Mouse (Mus musculus) macrophage (primary cell): Measurements from ENCODE around the gene Prlr. TPM values are rescaled to one million over a fixed set of nuclear protein-coding genes. Genes with fewer than 3 reads are reported as not detected.

Source experiments
- H3K27ac ChIP-seq: fragments of 350-480 bp; formaldehyde crosslinking; 2 replicates; pipeline ENCODE4 v1.9.0; 2021
- H3K36me3 ChIP-seq: fragments of 350-480 bp; formaldehyde crosslinking; 2 replicates; pipeline ENCODE4 v1.9.0; 2021; ENCODE audit errors: inconsistent target
- H3K4me3 ChIP-seq: fragments of 350-480 bp; formaldehyde crosslinking; 2 replicates; pipeline ENCODE4 v1.9.0; 2021; ENCODE audit errors: inconsistent target
- H3K79me2 ChIP-seq: fragments of 350-480 bp; formaldehyde crosslinking; 2 replicates; pipeline ENCODE4 v1.9.0; 2021; ENCODE audit errors: inconsistent target
- WGBS: methylation state at CpG from one replicate; pipeline ENCODE4 v1.1.7; 2026; ENCODE audit warnings: inconsistent platforms; ENCODE audit not compliant: missing documents; 5-methylcytosine and 5-hydroxymethylcytosine counted together
- polyA plus RNA-seq: library from polyadenylated mRNA; stranded (reverse); fragments of 250-400 nt; gene quantifications from 3 replicates; pipeline ENCODE4 v1.2.4, GENCODE M21; 2018; ENCODE audit warnings: inconsistent platforms

Gene Prlr
- polyA plus RNA-seq, 1 experiment from 2014 or later, result not detected

DNA sequence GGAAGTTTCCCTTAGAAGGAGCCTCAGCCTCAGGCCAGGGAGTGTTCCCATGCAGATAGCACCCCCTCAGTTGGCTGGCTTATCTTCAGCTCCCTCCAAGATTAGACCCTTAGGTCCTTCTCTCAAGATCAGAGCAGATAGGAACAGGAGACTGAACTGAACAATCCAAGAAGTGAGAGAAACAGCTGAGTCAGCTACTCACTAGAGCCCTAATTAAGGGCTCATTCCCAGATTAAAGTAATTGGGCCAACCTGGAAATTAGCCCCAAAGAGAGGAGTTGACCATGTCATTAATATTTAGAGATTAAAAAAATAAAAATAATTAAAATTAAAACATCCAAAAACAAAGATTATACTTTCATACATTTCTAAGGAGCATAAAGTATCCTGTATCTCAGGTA is 35.0 kb downstream of the Prlr start:
- H3K36me3 ChIP-seq, result no peaks in the 10 kb centered on the region
- H3K4me3 ChIP-seq, result no peak overlapping the region
- no peaks in the 10 kb centered on the region for H3K79me2 ChIP-seq
- no peak overlapping the region for H3K27ac ChIP-seq

DNA sequence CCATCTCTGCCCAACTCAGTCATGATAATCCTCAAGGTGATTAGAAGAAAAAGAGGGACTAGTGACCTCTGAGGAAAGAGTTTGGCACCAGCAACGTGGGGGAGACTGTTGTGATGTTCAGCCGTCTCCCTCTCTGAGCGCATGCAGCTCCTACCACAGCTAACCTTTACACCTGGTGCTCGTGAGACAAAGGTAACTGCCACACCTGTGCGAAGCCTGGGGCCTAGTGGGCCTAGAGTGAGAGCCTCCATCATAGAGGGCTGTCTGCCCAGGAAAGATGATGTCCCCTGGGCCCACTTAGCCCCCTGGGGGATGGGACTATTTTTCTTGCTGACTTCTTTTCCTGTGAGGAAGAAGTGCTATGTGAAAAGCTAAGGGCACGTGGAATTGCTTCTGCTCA is 36.2 kb downstream of the Prlr start:
- 95% methylated on average over 6 of the region's 6 CpGs for WGBS
- Histone ChIP-seq H3K4me3 (no peak overlapping the region), H3K36me3 (no peaks in the 10 kb centered on the region), H3K79me2 (no peaks in the 10 kb centered on the region), H3K27ac (no peak overlapping the region)

DNA sequence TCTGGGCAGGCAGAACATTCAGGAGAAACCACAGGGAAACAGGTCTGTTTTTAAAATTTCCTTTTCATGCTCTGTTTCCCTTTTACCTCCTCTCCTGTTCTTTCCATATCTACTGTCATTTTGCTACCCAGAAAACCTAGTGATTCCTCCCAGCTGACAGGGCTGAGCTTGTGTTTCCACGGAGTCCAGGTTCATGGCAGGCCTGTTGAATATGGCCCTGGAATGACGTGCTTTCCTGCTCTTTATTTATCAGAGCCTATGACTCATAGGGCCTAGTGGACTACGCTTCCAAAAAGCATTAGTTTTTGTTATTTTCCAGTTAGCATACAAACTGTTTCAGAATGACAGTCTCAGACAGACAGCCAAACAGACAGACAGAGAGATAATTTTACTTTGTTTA is 36.7 kb downstream of the Prlr start:
- Histone ChIP-seq H3K27ac (no peak overlapping the region), H3K36me3 (no peaks in the 10 kb centered on the region), H3K4me3 (no peak overlapping the region), H3K79me2 (no peaks in the 10 kb centered on the region)
- WGBS, result 96% methylated on average over 3 of the region's 3 CpGs

DNA sequence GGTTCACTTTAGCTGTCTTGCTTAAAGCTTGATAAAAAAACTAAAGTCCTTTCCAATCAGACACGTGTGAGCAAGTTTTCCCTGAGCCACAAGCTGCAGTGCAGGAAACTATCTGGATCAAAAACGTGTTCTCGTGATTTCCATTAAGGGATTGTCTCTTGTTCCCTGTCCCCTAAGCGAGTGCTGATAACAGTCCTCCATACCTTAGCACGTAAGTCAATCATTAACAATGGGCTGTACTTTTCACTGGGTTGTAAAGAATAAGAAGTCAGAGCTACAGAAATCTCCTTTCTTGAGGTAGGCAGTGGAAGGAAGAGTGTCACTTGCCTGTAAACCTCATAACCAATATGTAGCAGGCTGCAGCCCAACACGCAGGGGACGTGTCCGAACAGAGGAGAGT is 38.7 kb downstream of the Prlr start:
- no peak overlapping the region for H3K27ac ChIP-seq
- no peak overlapping the region for H3K4me3 ChIP-seq
- no peaks in the 10 kb centered on the region for H3K36me3 ChIP-seq
- whole genome bisulfite sequencing, result 86% methylated on average over 8 of the region's 8 CpGs
- H3K79me2 ChIP-seq, result no peaks in the 10 kb centered on the region

DNA sequence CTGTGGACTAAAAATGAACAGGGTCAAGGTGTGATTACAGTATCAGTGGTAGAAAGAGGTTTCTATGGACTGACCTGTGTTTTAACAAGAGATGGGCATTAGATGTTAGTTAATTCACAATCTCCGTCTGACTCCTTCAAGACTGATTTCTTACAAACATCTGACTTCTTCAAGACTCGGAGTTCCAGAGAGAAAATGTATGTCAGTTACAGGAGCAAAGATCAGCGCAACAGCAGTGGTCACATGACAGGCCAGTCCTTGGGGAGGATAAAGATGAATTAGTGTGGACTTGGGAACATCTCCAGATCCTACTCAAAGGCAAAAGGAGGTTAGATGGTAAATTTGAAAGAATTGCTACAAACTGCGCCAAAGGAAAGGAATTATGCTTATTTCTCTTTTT is 39.2 kb downstream of the Prlr start:
- Histone ChIP-seq H3K27ac (no peak overlapping the region), H3K36me3 (no peaks in the 10 kb centered on the region), H3K4me3 (no peak overlapping the region), H3K79me2 (no peaks in the 10 kb centered on the region)
- 93% methylated on average over 4 of the region's 4 CpGs for WGBS

DNA sequence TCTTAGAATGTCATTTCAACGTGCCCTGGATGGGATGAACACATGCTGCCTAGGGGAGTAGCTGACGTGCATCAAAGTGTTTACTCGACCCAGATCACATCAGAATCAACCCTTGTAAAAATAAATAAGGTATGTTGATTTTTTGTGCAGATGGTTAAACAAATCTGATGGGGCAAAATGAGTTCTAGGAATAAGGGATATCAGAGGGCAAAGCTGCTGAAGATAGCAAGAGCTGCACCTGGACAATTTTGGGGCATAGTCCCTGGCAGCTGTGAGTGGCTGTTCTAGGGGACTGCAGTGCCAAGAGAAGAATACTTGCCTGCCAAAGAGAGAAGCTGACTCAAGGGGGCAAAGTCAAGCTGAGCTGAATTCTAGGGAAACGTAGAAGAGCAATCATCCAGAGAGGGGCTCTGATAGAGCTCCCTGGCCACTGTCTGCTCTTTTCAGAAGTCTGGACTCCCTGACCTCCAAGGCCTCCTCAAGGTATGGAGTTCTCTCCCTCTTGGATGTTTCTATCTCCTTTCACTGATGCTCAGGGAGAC is 46.6 kb downstream of the Prlr start:
- H3K36me3 ChIP-seq, result no peaks in the 10 kb centered on the region
- 90% methylated on average over 4 of the region's 4 CpGs for WGBS

DNA sequence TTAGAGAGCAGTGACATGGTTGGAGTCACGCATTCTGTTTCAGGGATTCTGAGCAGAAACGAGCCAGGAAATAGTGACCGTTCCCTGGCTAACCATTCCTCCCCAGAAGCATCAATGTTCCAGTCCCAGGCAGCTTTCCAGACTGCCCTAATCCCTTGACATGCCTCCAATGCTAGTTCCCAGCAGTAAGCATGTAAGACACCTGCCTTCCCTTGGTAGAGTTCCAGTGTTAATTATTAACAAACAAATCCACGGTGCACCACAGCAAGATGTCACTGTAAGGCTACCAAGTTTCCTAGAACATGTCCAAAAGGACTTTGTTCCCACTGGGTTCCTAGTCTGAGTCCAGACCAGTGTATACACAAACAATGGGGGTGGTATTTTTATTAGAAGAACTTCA is 48.7 kb downstream of the Prlr start:
- Histone ChIP-seq H3K4me3 (no peak overlapping the region), H3K79me2 (no peaks in the 10 kb centered on the region), H3K27ac (no peak overlapping the region), H3K36me3 (no peaks in the 10 kb centered on the region)
- WGBS, result 96% methylated on average over 3 of the region's 4 CpGs

More for the DNA sequence above, 46.6 kb downstream of the Prlr start:
- H3K79me2 ChIP-seq, result no peaks in the 10 kb centered on the region
- H3K4me3 ChIP-seq, result no peak overlapping the region
- H3K27ac ChIP-seq, result no peak overlapping the region

DNA sequence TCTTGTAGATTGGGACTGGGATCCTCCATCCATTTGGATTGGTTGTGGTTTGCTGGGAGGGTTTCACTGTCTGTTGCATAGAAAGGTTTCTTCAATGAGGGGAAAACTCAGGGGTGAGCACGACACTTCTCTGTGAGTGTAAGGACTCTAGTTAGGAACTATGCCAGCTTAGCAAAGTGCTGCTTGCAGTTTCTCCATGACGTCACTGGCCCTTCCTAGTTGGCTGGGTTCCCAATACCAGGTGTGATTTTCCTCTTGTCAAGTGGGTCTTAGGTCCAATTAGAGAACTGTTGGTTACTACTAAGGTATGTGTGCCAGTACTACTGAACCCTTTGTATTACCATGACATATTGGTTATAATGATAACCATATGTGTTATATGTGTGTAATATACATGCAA is 51.6 kb downstream of the Prlr start:
- H3K36me3 ChIP-seq, result no peaks in the 10 kb centered on the region
- no peaks in the 10 kb centered on the region for H3K79me2 ChIP-seq
- no peak overlapping the region for H3K27ac ChIP-seq
- no peak overlapping the region for H3K4me3 ChIP-seq
- 89% methylated on average over 2 of the region's 2 CpGs for WGBS

DNA sequence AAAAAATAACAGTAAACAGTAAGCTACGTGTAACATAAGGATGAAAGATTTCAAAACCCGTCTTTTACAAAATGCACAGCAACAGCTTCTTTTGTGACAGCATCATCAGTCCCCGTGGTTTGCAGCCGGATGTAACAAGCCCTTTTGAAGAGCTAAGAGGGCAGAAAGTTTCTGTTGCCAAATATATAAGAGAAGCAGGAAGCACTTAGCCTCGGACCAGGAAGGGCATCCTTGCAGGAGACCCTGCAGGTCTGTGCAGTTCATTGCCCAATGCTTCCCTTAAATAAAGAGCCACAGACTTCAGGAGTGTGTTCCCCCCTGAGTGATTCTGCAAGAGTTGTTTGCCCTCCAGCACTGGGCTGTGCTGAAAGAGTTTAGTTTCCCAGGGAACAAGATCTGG is 58.9 kb downstream of the Prlr start:
- WGBS, result 7% methylated on average over 5 of the region's 5 CpGs

DNA sequence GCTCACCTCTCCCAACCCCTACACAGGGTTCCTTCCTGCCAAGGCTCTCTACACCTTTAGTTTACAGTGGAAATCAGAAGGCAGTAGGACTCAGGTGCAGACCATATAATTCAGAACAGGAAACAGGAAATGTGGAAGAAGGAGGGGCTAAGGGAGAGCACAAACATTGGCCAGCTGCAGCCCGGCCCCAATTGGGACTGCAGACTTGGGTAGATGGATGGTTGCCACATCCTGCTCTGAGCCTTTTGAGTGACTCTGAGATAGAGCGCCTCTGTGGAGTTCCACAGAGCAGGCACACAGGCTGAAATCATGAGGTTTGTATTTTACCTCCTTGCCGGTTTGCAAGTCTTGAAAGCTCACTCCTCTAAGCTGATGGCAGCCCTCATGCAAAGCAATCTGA is 59.8 kb downstream of the Prlr start:
- Histone ChIP-seq H3K36me3 (no peaks in the 10 kb centered on the region), H3K27ac (no peak overlapping the region), H3K4me3 (no peak overlapping the region), H3K79me2 (no peaks in the 10 kb centered on the region)
- 55% methylated on average over 3 of the region's 3 CpGs for WGBS

More for the DNA sequence above, 58.9 kb downstream of the Prlr start:
- Histone ChIP-seq H3K27ac (no peak overlapping the region), H3K36me3 (no peaks in the 10 kb centered on the region), H3K79me2 (no peaks in the 10 kb centered on the region), H3K4me3 (no peak overlapping the region)

DNA sequence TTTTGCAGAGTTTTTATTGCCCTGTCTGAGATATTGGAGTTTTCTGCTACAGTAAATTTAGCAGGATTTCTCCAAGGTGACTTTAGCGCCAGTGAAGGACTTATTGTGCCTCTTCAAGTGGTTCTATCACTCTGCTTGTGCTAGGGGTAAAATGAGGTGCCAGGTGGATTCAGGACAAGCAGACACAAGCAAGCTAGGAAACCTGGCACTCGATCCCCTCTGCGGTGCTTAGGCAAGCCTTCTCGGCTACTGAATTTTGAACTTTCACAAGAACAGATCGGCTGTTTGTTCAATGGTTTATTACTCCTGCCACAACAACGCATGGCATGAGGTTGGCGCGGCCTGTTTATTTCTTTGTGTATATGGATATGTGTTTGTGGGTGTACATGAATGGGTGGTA is 61.4 kb downstream of the Prlr start:
- H3K36me3 ChIP-seq, result no peaks in the 10 kb centered on the region
- 95% methylated on average over 8 of the region's 8 CpGs for WGBS
- no peaks in the 10 kb centered on the region for H3K79me2 ChIP-seq
- H3K27ac ChIP-seq, result no peak overlapping the region
- no peak overlapping the region for H3K4me3 ChIP-seq

DNA sequence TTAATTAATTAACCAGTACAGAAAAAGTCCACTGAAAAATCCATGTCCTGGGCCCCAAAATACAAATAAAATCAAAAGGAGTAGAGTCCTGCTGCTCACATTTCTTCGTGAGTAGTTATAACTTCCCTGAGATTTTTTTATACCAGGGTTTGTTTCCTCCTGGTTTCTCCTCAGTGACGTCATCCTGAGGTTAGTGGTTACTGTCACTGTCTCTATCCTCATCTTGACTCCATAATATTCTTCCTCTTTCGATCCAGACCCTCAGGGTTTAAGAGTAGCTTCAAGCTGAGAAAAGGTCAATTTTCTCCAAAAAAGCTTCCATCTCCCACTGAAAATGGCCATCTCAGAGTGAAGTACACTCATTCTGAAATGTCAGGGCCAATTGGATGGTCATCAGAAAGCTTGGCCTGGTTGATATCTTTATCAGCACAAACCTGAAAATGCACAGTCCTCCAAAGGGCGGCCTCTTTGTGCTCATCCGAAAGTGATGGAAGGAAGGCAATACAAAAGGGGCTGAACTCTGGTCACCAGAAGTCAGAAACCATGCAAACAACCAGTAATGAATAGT is 63.3 kb downstream of the Prlr start:
- no peak overlapping the region for H3K27ac ChIP-seq
- 52% methylated on average over 5 of the region's 5 CpGs for WGBS
- no peaks in the 10 kb centered on the region for H3K36me3 ChIP-seq
- no peaks in the 10 kb centered on the region for H3K79me2 ChIP-seq
- no peak overlapping the region for H3K4me3 ChIP-seq

DNA sequence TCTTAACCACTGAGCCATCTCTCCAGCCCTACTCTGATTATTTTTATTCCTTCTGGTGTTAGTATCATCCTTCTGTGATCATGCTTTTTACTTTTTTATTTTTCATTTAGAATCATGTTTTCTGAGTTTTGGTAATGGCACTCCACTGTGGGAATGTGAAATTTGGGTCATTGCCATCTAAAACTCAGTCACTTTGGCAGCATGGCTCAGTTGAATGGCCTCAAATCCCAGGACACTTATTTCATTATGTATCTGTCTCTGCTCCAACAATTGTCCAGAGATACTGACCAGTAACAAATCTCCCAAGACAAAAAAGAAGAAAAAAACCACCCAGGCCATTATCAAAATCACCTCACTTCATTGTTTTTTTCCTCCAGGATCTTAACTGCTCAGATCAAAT is 65.2 kb downstream of the Prlr start:
- no peaks in the 10 kb centered on the region for H3K36me3 ChIP-seq
- H3K79me2 ChIP-seq, result no peaks in the 10 kb centered on the region
- no peak overlapping the region for H3K4me3 ChIP-seq
- H3K27ac ChIP-seq, result no peak overlapping the region

DNA sequence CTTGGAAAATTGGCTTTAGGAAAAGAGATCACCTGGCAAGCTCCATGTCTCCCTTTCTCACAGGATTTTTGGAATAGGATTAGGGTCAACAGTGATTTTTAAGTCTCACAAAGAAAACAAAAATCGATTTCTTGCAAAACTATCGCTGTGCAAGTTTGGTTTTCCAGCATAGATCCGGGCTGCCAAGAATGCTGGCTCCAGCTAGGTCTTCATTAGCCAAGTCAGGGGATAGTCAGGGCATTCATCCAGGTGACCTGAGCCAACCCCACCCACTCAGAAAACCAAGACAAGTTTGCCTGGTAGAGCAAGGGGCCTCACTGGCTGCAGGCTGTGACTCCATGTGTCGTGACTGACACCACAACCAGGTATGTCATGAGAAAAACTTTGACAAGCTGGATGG is 72.2 kb downstream of the Prlr start:
- H3K4me3 ChIP-seq, result no peak overlapping the region
- H3K27ac ChIP-seq, result no peak overlapping the region
- WGBS, result 93% methylated on average over 3 of the region's 4 CpGs
- no peaks in the 10 kb centered on the region for H3K36me3 ChIP-seq
- H3K79me2 ChIP-seq, result no peaks in the 10 kb centered on the region

DNA sequence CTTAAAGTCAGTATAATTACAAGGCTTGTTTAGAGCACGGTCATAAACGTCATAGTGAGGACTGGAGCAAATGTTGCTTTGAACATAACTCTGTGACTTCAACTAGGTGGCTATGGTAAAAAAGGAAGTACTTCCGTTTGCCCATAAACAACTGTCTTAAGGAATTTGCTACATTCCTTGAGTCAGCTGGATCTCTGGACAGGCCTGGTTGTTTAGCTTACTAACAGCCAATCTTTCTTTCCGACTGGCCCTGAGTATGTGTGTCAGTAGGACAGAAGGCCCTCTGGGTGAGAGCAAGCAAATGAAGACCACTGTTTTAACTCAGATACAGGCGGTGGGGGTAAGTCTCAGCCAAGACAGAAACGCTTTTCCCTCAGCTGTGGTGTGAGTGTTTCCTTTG is 73.7 kb downstream of the Prlr start:
- WGBS, result 76% methylated on average over 6 of the region's 6 CpGs
- no peak overlapping the region for H3K27ac ChIP-seq
- no peaks in the 10 kb centered on the region for H3K79me2 ChIP-seq
- no peak overlapping the region for H3K4me3 ChIP-seq
- no peaks in the 10 kb centered on the region for H3K36me3 ChIP-seq

DNA sequence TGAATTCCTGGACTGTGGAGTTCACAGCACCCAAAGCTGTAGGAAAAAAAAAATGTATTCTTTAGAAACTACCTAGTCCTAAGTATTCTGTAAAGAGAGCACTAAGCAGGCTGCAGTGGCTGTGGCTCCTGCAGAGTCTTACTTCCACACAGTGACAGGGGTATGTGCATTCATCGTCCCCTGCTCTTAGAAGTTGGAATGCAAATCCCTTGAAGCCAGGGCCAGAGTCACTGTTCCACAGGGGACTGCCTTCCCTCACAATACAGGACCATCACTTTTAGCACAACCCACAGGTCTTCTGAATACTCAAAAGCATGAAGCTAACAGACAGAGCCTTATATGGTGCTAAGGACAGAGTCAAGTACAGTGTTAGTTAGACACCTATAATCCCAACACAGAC is 75.5 kb downstream of the Prlr start:
- 100% methylated on average over 1 of the region's 1 CpGs for WGBS
- Histone ChIP-seq H3K36me3 (no peaks in the 10 kb centered on the region), H3K27ac (no peak overlapping the region), H3K79me2 (no peaks in the 10 kb centered on the region), H3K4me3 (no peak overlapping the region)
